Mouse (Mus musculus) small intestine, adult 10 weeks (tissue): Measurements from ENCODE around the gene Tpt1. TPM values are rescaled to one million over a fixed set of nuclear protein-coding genes. Genes with fewer than 3 reads are reported as not detected.

ENCODE experiments used
- polyA plus RNA-seq: library from polyadenylated mRNA; stranded (reverse); fragments of 350-450 nt; fragmentation: Illumina TruSeq; extraction: RNeasy Lipid Tissue Mini Kit (QIAGEN cat#74804); gene quantifications from one replicate; pipeline ENCODE4 v1.2.3, GENCODE M21; 2014; ENCODE audit warnings: low replicate concordance

The Tpt1 gene
- 13,192 TPM for polyA plus RNA-seq

DNA sequence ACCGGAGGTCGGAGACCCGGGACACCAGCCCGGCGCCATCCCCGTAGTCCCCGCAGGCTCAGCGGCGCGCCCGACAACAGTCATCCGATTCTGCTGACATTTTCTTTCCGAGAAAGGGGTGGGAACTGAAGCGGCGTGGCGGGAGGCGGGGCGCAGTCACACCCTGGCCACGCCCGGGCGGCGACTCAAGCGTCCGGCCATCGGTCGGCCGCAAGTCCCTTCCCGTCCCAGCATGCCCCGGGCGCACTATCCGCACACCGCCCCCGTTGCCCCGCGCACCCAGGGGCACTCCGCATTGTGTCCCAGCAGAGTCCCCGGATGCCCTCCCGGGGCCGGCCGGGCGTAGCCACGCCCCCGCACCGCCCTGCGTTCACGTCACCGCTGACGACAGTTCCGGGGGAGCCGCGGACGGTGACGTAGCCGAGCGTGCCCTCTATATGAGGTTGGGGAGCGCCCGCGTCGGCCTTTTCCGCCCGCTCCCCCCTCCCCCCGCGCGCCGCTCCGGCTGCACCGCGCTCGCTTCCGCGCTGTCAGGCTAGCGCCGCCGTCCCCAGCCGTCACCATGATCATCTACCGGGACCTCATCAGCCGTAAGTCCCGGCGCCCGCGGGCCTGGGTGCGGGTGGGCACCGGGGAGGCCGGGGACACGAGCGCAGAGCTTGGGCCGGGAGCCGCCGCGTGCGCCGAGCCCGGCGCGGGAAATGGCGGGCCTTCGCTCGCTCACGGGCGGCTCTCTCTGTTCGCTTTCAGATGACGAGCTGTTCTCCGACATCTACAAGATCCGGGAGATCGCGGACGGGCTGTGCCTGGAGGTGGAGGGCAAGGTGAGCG, at the start of gene Tpt1:
TSS of gene Tpt1 (plus strand) at position 227 of the 831 bp plus-strand sequence.

Other genes with a start within 250 kb of the Tpt1 start
- gene Erich6b, start 202.8 kb upstream of the Tpt1 start, polyA plus RNA-seq, result not detected
- gene Cog3, start 90.6 kb upstream of the Tpt1 start, polyA plus RNA-seq, result 27.7 TPM
- gene Slc25a30, start 58.1 kb upstream of the Tpt1 start, polyA plus RNA-seq, result 8.4 TPM
- not detected for gene Kctd4, start 109.9 kb downstream of the Tpt1 start, polyA plus RNA-seq
- gene Gtf2f2, start 165.8 kb downstream of the Tpt1 start, polyA plus RNA-seq, result 43.4 TPM